Mouse (Mus musculus) WW6 (cell line): ENCODE measurements around the gene Efcab9.

Experiments
- DNase-seq: peaks from one replicate; pipeline ENCODE4 v3.0.0-alpha.2; 2013; ENCODE audit warnings: low read depth, low spot score

Gene Efcab9

DNA sequence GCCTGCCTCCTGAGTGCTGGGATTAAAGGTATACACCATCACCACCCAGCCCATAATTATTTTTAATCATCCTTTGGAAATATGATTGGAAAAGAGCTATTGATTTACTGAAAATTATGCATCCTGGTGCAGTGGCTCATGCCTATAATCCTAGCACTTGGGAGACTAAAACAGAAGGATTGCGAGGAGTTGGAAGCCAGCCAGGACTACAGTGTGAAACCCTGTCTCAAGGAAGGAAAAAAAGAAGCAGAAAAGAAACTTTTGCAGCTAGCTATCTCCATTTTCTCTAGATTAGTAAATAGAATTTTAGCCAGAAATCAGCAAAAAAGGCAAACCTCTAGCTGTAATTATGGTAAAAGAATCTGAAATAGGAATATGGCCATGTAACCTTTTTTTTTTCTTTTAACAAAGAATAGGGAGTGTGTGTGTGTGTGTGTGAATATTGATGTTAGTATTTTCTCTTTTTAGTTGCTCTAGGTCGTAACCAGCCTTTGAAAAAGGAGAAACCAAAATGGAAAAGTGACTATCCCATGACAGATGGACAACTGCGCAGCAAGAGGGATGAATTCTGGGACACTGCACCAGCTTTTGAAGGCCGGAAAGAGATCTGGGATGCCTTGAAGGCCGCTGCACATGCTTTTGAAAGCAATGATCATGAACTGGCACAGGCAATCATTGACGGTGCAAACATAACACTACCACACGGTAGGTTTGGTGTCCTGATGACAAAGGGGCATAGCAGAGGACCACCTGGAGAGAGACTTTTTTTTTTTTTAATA, 32.9 kb downstream of the Efcab9 start:
- DNase-seq, result no peak

DNA sequence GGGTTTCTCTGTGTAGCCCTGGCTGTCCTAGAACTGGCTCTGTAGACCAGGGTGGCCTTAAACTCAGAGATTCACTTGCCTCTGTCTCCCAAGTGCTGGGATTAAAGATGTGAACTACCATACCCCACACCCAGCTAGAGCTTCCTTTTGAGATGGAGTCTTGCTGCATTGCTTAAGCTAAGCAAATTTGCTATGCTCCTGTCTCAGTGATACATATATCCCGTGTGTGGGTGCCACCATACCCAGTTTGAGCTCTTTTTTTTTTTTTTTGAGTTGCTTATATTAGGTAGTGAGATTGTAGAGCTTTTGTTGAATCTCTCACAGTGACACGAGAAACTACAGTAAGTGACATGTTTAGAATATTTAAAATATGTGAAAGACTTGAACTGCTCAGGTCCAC, 36.6 kb downstream of the Efcab9 start:
- DNase-seq, result no peak

- DNase-seq, result no peak
Observed at GRCm38 (mm10) chr11:32493312-32493711, 38.6 kb downstream of the Efcab9 start.

GRCm38 (mm10) chr11:32491079-32491478, 40.8 kb downstream of the Efcab9 start:
- no peak for DNase-seq

GRCm38 (mm10) chr11:32488808-32489670, 42.8 kb downstream of the Efcab9 start:
- DNase-seq, result no peak

DNA sequence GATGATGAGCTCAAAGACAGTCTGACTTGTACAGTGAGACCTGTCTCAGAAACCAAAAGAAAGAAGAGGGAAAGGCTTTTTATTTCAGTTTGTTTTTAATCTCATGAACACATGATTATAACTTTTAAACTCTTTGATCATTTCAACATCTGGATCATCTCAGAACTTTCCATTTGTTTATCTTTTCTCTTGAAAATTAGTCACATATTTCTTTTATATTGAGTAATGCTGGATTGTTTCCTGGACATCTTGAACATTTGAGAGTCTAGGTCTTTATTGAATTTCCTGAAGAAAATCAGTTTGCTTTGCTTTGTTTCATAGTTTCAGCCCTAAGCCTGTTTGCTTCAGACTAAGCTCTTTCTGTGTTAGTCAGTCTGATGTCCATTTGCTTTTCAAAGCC, 43.5 kb downstream of the Efcab9 start:
- no peak for DNase-seq

GRCm38 (mm10) chr11:32487501-32487900, 44.4 kb downstream of the Efcab9 start:
- DNase-seq, result no peak

GRCm38 (mm10) chr11:32486621-32487020, 45.3 kb downstream of the Efcab9 start:
- no peak for DNase-seq

DNA sequence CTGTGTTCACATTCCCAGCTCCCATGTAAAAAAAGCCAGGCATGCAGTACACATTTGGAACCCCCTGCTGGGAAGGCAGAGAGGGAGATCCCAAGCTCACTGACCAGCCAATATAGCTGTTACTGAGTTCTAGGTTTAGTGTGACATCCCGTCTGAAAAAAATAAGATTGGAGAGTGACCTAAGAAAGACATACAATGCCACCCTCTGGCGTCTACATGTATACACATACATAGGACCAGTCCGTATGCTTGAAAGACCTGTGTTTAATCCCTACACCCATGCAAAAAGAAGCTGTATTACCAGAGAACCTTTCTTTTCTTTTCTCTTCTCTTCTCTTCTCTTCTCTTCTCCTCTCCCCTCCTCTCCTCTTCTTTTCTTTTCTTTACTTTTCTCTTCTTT, 46.6 kb downstream of the Efcab9 start:
- DNase-seq, result no peak

GRCm38 (mm10) chr11:32481525-32481924, 50.4 kb downstream of the Efcab9 start:
- DNase-seq, result no peak

DNA sequence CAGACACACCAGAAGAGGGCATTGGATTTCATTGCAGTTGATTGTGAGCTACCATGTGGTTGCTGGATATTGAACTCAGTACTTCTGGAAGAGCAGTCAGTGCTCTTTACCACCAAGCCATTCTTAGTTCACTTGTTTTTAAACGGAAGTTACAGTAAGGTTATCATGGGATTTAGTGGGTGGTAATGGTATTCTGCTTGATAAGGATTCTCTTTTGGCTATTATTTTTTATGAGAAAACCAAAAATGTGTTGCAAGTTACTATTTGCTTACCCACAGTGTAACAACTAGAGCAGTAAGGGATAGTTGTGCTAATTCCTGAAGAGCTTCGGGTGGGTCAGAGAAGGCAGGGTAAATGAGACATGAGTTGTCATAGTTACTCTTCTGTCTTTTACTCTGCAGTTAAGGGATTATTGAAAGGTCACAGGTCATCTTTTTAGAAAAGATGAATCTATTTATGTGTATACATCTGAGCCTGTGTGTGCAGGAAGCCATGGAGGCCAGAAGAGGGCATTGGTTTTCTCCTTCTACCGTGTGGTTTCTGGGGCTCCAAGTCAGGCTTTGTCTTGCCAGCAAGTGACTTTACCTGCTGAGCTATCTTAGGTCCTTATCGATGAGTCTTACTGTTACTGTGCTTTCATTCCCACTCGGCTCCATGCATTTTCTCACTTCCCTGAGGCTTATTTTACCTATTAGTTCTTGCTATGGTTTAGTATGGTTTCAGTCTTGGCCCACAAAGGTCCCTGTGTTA, 56.2 kb downstream of the Efcab9 start:
- no peak for DNase-seq

- no peak for DNase-seq
Observed at GRCm38 (mm10) chr11:32474725-32475124, 57.2 kb downstream of the Efcab9 start.
